8 mouse cellular contexts compared by ENCODE assay signal in genomic region chrX:99463962-99464361, GRCm38 (mm10). TPM values are rescaled to one million over a fixed set of nuclear protein-coding genes. Genes with fewer than 3 reads are reported as not detected.
DNase-seq lines count a peak whose midpoint lies in the region; ATAC-seq and TF ChIP-seq lines count a peak whose summit lies in the region.

No protein-coding gene starts in this region.

- DNase-seq in neural tube, embryonic 11.5 days (ENCODE audit: low spot score), result no peak
- DNase-seq in neural tube, embryonic 10.5 days (ENCODE audit: extremely low spot score, low spot score), result no peak
- peak; percentile 32 to 53 for DNase-seq in cerebellum, postnatal 25 days
- peak; percentile 24 for DNase-seq in hindbrain, postnatal 0 days (ENCODE audit: low spot score)
- peak; percentile 71 for DNase-seq in testis, postnatal 10 days (ENCODE audit: low spot score)
- no peak for DNase-seq in heart, postnatal 25 days (ENCODE audit: low spot score)

- H3K4me1 ChIP-seq in neural tube, embryonic 11.5 days (ENCODE audit: control insufficient read depth, insufficient read depth, low read length), result no peaks in the 10 kb centered on the region
- no peaks in the 10 kb centered on the region for H3K4me1 ChIP-seq in hindbrain, postnatal 0 days (ENCODE audit: insufficient read depth, low read length)
- peaks cover 3% of the 10 kb centered on the region; the same call in 1 of the 2 replicates for H3K4me1 ChIP-seq in lung, embryonic 16.5 days (replicated peaks; ENCODE audit: control insufficient read depth, insufficient read depth, low read length)

- WGBS in neural tube, embryonic 11.5 days, result 38% methylated on average over 6 of the region's 6 CpGs
- 46% methylated on average over 6 of the region's 6 CpGs for WGBS in hindbrain, postnatal 0 days
- WGBS in lung, embryonic 16.5 days, result 36% methylated on average over 6 of the region's 6 CpGs

- ATAC-seq in neural tube, embryonic 11.5 days (ENCODE audit: insufficient read depth, low FRiP score, low TSS enrichment), result peak; percentile 55; the same call in 1 of the 2 replicates
- ATAC-seq in hindbrain, postnatal 0 days, result peak; percentile 72
- ATAC-seq in lung, embryonic 16.5 days (ENCODE audit: low read depth), result peak; percentile 58; the same call in 1 of the 2 replicates
- ATAC-seq in erythroid progenitor cell, adult 5-6 weeks (replicated peaks; ENCODE audit: low FRiP score, poor library complexity, severe bottlenecking), result no peak

- H3K27ac ChIP-seq in neural tube, embryonic 11.5 days (ENCODE audit: low read depth, low read length), result no peak overlapping the region
- H3K27ac ChIP-seq in hindbrain, postnatal 0 days, result no peak overlapping the region
- H3K27ac ChIP-seq in lung, embryonic 16.5 days (ENCODE audit: low read length), result no peak overlapping the region

- no peak overlapping the region for H3K4me3 ChIP-seq in neural tube, embryonic 11.5 days (ENCODE audit: low read depth, low read length)
- no peak overlapping the region for H3K4me3 ChIP-seq in hindbrain, postnatal 0 days (ENCODE audit: low read length)
- H3K4me3 ChIP-seq in lung, embryonic 16.5 days (ENCODE audit: low read length), result no peak overlapping the region

- H3K27me3 ChIP-seq in neural tube, embryonic 11.5 days (ENCODE audit: control insufficient read depth, insufficient read depth, low read length), result no peaks in the 10 kb centered on the region
- H3K27me3 ChIP-seq in hindbrain, postnatal 0 days (ENCODE audit: insufficient read depth, low read length), result no peaks in the 10 kb centered on the region; the same call in 1 of the 2 replicates
- no peaks in the 10 kb centered on the region for H3K27me3 ChIP-seq in lung, embryonic 16.5 days (ENCODE audit: control insufficient read depth, insufficient read depth, low read depth, low read length)

- H3K36me3 ChIP-seq in neural tube, embryonic 11.5 days (ENCODE audit: control insufficient read depth, insufficient read depth, low read length), result peaks cover 2% of the 10 kb centered on the region; the same call in 1 of the 2 replicates
- H3K36me3 ChIP-seq in hindbrain, postnatal 0 days (ENCODE audit: insufficient read depth, low read length), result 0 out of 2 replicates have a peak, but pooled peaks cover 3% of the 10 kb centered on the region
- peaks cover 22% of the 10 kb centered on the region for H3K36me3 ChIP-seq in lung, embryonic 16.5 days (ENCODE audit: control insufficient read depth, insufficient read depth, low read length)

- no peak overlapping the region for H3K9ac ChIP-seq in neural tube, embryonic 11.5 days (ENCODE audit: low read length)
- no peak overlapping the region for H3K9ac ChIP-seq in hindbrain, postnatal 0 days (replicated peaks; ENCODE audit: low read length)
- no peak overlapping the region for H3K9ac ChIP-seq in lung, embryonic 16.5 days (ENCODE audit: low read length)

- peak; percentile 63 for TF ChIP-seq CTCF in hindbrain, postnatal 0 days (IDR thresholded peaks at IDR 0.05; ENCODE audit: low read depth)

- H3K4me2 ChIP-seq in neural tube, embryonic 11.5 days (ENCODE audit: low read depth), result no peak overlapping the region
- H3K4me2 ChIP-seq in hindbrain, postnatal 0 days (ENCODE audit: low read depth, low read length), result no peak overlapping the region
- no peak overlapping the region for H3K4me2 ChIP-seq in lung, embryonic 16.5 days (ENCODE audit: low read depth, low read length)

- intact Hi-C loops in heart, postnatal 25 days (cut with DNase I), result no loop called here

- no peaks in the 10 kb centered on the region for H3K9me3 ChIP-seq in neural tube, embryonic 11.5 days (ENCODE audit: control insufficient read depth, low read length)
- no peaks in the 10 kb centered on the region for H3K9me3 ChIP-seq in hindbrain, postnatal 0 days (ENCODE audit: low read length)
- no peaks in the 10 kb centered on the region for H3K9me3 ChIP-seq in lung, embryonic 16.5 days (ENCODE audit: control insufficient read depth, low read length)

RNA-seq across cellular contexts. Expression of gene Pja1, which starts 7.1 kb away (rescaled TPM):
- 207 and 232 TPM in 2 replicates for polyA plus RNA-seq in neural tube, embryonic 11.5 days (2014; fragmentation: Nextera tagmentation; extraction: Ambion mirVana)
- 194 and 216 TPM in 2 replicates for total RNA-seq in hindbrain, postnatal 0 days (2014; rRNA removed)
- polyA plus RNA-seq in hindbrain, postnatal 0 days (2015; fragmentation: Nextera tagmentation; extraction: Ambion mirVana), result 335 and 344 TPM in 2 replicates
- 138 and 146 TPM in 2 replicates for polyA plus RNA-seq in lung, embryonic 16.5 days (2015; fragmentation: Nextera tagmentation; extraction: Ambion mirVana)
- 1.1 and 3.4 TPM in 2 replicates for total RNA-seq in erythroid progenitor cell, adult 5-6 weeks (2015; ENCODE audit: low replicate concordance)
- total RNA-seq in erythroid progenitor cell, adult 5-6 weeks (2017; ENCODE audit: low replicate concordance), result 3.1 and 7.1 TPM in 2 replicates
- total RNA-seq in heart, postnatal 25 days (2021), result 10 to 100 TPM; 23.5 to 24.1 TPM

Comparison
In these comparisons a context has a peak if more than half of its experiments do, and no peak if none do; other contexts are left out.
1. DNase-seq: peak in cerebellum, postnatal 25 days (2 of 2), hindbrain, postnatal 0 days (single experiment) and testis, postnatal 10 days (single experiment); none in neural tube, embryonic 11.5 days (single experiment), neural tube, embryonic 10.5 days (single experiment) and heart, postnatal 25 days (single experiment).